Mouse (Mus musculus): Measurements from ENCODE around the gene Prf1.

Gene Prf1

GRCm38 (mm10) chr10:61297477-61297876 is at the start of gene Prf1:
Gene Prf1 (plus strand): TSS chr10:61297833.
- no peak for DNase-seq (ENCODE audit: inconsistent ontology term)

- DNase-seq (ENCODE audit: inconsistent ontology term): no peak
Observed at GRCm38 (mm10) chr10:61248596-61249114, 49.0 kb upstream of the Prf1 start.

GRCm38 (mm10) chr10:61249951-61250350 is 47.7 kb upstream of the Prf1 start:
- no peak for DNase-seq (ENCODE audit: inconsistent ontology term)

GRCm38 (mm10) chr10:61254761-61255160 is 42.9 kb upstream of the Prf1 start:
- DNase-seq (ENCODE audit: inconsistent ontology term): peak; percentile 30

GRCm38 (mm10) chr10:61255190-61255589 is 42.4 kb upstream of the Prf1 start:
- DNase-seq (ENCODE audit: inconsistent ontology term): no peak

- no peak for DNase-seq (ENCODE audit: inconsistent ontology term)
Observed at GRCm38 (mm10) chr10:61256665-61257064, 41.0 kb upstream of the Prf1 start.

- no peak for DNase-seq (ENCODE audit: inconsistent ontology term)
Observed at GRCm38 (mm10) chr10:61258131-61258530, 39.5 kb upstream of the Prf1 start.

GRCm38 (mm10) chr10:61261229-61262156 is 36.1 kb upstream of the Prf1 start:
- DNase-seq (ENCODE audit: inconsistent ontology term): no peak

- DNase-seq (ENCODE audit: inconsistent ontology term): no peak
Observed at GRCm38 (mm10) chr10:61263606-61264005, 34.0 kb upstream of the Prf1 start.

- DNase-seq (ENCODE audit: inconsistent ontology term): no peak
Observed at GRCm38 (mm10) chr10:61267378-61267777, 30.3 kb upstream of the Prf1 start.

- DNase-seq (ENCODE audit: inconsistent ontology term): peak; percentile 60
Observed at GRCm38 (mm10) chr10:61272089-61272626, 25.5 kb upstream of the Prf1 start.

GRCm38 (mm10) chr10:61272631-61273030 is 25.0 kb upstream of the Prf1 start:
- no peak for DNase-seq (ENCODE audit: inconsistent ontology term)

GRCm38 (mm10) chr10:61273081-61273843 is 24.4 kb upstream of the Prf1 start, which contains the start of gene Adamts14:
Gene Adamts14 (minus strand): TSS chr10:61273438.
- DNase-seq (ENCODE audit: inconsistent ontology term): peak; percentile 56

- DNase-seq (ENCODE audit: inconsistent ontology term): no peak
Observed at GRCm38 (mm10) chr10:61273844-61274215, 23.8 kb upstream of the Prf1 start.

- DNase-seq (ENCODE audit: inconsistent ontology term): peak; percentile 19
Observed at GRCm38 (mm10) chr10:61274532-61274931, 23.1 kb upstream of the Prf1 start.

- DNase-seq (ENCODE audit: inconsistent ontology term): peak; percentile 47
Observed at GRCm38 (mm10) chr10:61275669-61276110, 21.9 kb upstream of the Prf1 start.

- DNase-seq (ENCODE audit: inconsistent ontology term): no peak
Observed at GRCm38 (mm10) chr10:61277051-61277450, 20.6 kb upstream of the Prf1 start.

GRCm38 (mm10) chr10:61277918-61278674 is 19.5 kb upstream of the Prf1 start:
- DNase-seq (ENCODE audit: inconsistent ontology term): peak; percentile 88

GRCm38 (mm10) chr10:61281115-61281514 is 16.5 kb upstream of the Prf1 start:
- no peak for DNase-seq (ENCODE audit: inconsistent ontology term)

- DNase-seq (ENCODE audit: inconsistent ontology term): no peak
Observed at GRCm38 (mm10) chr10:61284309-61284708, 13.3 kb upstream of the Prf1 start.

- peak; percentile 77 for DNase-seq (ENCODE audit: inconsistent ontology term)
Observed at GRCm38 (mm10) chr10:61285271-61285670, 12.4 kb upstream of the Prf1 start.

Measured in Muller cell, postnatal 12 days (primary cell).